Mouse (Mus musculus): ENCODE measurements at regions not wholly inside any gene's neighbourhood (a gene's known extent, or its start where the extent isn't known, plus 50 kb on each side); places are given as distances from the start of the nearest gene placed in this dataset.

DNA sequence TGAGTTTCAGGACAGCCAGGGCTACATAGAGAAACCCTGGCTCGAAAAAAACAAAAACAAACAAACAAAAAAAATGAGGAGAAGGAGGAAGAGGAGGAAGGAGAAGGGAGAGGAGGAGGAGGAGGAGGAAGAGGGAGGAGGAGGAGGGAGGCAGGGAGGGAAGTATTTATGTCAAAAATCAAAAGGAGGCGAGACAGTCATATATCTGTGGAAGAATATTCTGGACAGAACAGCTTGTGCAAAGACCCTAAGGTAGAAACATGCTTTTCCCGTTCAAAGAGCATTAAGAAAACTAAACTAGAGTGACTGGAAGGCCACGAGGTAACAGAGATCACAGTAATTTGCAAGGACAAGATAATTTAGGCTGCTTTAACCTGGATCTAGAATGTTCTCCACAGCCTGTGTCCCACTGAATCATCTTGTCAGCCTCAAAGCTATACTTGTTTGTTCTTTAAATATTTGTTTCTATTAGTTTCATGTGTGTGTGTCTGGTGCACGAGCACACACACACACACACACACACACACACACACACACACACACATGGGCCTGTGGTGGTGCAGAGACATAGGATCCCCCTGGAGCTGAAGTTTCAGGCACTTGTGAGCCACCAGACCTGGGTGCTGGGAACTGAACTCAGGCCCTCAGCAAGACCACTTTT, 50.5 kb upstream of the Cpsf6 start:
- TF ChIP-seq POLR2A (IDR thresholded peaks at IDR 0.05; ENCODE audit: low read depth, low read length) (no peak), CTCF (conservative IDR thresholded peaks at IDR 0.05; ENCODE audit: insufficient read depth, insufficient read length, low read depth, low read length) (no peak)

Data from kidney, adult 2 months (tissue).